Mouse (Mus musculus) regulatory T cell (primary cell): ENCODE measurements around the gene Dennd5a.

ENCODE experiments used
- in situ Hi-C: fragments of 300-600 bp; cut with MboI, MseI; formaldehyde crosslinking; loops from one replicate; pipeline ENCODE4 v1.15.1; 2025; ENCODE audit warnings: high pct_unique_total_duplicates

Dennd5a gene

DNA sequence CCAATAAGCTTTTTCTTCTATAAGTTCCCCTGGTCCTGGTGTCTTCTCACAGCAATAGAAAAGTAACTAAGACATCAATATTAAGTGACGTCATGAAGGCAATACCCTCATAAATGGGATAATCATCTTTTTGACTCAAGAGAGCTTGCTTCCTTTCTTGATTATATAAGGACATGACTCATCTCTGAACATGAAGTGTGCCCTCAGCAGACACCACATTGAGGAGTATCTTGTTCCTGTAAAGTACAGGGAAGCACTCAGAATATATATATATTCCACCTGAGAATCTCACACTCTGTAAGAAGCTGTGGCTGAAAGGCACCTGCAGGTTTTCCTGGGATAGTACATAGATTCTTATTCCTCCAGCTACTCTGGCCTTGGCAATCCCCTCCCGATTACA, 77.7 kb downstream of the Dennd5a start:
- in situ Hi-C loops = no loop called here

DNA sequence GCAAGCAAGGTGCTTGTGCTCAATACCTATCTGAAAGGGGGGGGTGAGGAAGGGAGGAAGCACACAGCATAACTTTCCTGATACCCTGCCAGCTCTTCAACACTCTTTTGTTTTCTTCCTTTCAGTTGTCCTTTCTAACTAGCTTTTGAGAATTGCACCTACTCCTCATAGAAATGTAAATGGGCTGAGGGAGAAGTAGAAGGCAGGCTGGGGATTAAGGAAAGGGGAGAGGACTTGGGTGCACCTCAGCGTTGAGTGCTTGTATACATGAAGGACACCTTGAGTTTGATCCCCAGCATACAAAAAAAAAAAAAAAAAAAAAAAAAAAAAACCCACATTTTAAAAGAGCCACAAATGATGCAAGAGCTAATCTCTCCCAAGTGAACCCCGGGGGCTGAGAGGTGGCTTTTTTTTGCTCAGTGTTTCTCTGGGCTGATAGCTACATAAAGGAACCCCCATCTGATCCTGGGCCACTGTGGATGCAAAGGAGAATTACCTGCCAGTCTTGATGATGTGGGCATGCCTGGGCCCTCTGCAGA, 78.6 kb downstream of the Dennd5a start:
- in situ Hi-C loops = no loop called here

DNA sequence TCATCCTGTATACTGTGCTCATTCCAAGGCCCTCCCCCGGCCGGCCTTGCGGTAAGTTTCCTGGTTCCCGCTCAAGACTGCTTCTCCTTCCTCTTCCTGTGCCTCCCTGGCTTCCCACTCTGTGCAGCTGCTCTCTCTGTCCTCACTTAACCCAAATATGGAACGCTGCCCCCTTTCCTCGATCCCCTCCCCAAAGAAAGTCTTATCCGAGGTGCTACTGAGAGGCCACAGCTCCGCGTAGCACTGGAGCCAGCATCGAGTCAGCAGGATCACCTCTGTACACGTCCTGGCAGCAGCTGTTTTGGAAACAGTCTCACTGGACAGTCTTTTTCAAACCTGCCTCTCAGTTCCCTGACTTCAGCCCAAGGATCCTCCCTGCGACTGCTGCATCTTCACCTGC, 81.1 kb downstream of the Dennd5a start:
- in situ Hi-C loops = no loop called here

DNA sequence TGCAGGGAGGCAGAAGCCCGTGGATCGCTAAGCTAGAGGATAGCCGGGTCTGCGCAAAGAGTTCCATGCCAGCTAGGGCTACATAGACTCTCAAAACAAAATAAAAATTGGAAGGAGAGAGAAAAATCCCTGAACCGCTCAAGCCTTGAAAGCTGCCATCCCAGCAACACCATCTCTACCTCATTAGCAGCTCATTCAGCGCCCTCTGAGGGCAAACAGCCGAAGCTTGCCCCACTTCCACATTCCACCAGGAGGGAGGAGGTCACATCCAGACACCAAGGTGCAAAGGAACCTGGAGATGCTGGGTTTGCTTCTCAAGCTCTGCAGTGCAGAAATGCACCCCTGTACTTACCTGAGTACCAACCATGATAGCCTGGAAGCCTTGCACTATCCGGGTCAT, 84.2 kb downstream of the Dennd5a start:
- in situ Hi-C loops = no loop called here

DNA sequence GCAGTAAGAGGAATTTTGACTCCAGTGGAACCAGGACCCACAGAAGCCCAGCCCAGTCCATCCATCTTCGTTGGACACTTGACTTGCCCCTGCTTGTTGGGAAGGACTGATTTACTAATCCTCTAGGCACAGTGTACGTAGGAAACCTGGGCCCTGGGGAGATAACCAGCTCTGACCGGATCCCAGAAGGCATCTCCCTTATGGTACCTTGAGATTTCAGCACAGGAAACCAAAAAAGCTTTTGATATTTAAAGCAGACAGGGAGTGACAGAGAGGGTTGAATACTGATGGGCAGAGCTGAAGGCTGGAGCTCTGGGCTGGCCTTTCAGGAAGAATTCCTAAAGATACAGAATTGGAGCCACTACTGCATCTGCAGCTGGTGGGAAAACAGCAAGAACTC, 84.7 kb downstream of the Dennd5a start:
- in situ Hi-C loops = no loop called here

DNA sequence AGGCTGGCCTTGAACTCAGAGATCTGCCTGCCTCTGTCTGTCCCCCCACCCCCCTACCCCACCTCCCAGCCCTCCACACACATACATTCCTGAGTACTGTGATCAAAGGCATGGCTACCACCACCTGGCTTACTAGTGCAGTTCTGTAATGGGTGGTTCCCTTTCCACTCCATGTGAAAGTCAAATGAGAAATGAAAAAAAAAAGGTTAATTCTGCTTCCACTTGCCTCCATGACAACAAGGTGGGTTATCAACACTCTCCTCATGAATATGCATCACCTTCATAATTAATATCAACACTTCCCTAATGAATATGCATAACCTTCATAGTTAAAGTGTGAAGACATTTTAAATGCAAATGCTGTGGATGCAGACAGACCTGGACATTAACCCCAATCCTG, 85.2 kb downstream of the Dennd5a start:
- in situ Hi-C loops = no loop called here

DNA sequence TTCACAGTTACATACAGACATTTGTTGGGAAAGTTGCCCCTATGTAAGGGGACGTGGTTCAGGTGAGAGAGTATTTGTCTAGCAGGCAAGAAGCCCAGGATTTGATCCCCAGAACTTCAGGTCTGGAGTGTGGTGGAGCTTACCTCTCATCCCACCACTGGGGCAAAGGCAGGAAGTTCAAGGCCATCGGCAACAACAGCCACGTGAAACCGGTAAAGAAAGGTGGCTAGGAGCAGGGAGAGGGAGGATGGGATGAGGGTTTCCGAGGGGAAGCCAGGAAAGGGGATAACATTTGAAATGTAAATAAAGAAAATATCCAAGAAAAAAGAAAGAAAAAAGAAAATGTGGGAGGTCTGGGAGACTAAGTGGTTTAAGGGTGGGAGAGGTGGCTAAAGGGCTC, 87.1 kb downstream of the Dennd5a start:
- in situ Hi-C loops = no loop called here

DNA sequence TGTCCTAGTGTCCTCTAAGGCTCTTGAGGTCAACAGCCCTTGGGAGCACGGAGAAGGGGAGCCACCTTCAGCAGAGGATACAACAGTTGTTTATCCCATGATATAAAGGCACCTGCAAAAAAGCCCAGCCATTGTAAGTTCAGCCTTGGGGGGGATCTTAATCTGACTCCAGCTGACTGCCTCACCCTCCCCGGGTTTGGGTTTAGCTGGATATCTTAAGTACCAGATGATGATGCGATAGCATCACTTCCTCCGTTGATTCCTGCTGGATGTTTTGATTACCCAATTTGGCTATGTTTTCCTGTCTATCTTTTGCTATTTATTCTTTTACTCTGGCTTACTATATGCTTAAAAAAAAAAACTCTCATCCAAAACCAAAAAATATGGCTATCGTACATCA, 89.0 kb downstream of the Dennd5a start:
- in situ Hi-C loops = no loop called here

DNA sequence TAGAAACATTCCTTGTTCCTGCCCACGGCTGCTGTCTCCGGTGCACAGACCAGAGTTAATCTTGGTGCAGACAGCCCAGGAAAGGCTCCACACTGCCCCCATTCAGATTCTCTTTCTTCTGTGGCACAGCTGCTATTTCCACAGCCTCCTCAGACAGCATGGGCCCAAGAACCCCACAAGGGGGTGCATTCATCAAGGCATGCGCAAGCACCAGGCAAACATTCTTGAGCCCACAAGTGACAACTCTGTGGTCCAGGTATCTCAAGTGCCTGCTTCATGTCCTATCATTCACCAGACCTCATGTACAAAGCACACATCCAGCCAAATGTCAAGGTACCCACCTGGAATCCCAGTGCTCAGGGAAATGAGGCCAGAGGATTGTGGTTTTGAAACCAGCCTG, 91.8 kb downstream of the Dennd5a start:
- in situ Hi-C loops = no loop called here

DNA sequence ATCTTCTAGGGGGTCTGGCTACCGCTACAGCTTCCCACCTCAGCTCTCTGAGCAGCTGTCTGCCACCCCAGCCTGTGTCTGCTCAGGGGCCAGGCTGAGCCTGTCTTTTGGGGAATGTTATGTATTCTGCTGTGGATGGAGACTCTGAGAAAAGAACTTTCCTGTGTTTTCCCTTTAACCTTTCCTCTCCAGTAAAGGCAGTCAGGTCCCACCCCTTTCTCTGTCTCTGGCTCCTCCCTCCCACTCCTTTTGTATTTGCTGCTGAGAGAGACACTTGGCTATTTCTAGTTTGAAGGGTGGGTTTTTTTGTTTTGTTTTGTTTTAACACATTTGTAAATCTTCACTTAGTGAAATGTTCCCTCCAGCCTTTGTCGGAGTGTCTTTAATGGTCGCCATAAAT, 93.6 kb downstream of the Dennd5a start:
- in situ Hi-C loops = no loop called here

DNA sequence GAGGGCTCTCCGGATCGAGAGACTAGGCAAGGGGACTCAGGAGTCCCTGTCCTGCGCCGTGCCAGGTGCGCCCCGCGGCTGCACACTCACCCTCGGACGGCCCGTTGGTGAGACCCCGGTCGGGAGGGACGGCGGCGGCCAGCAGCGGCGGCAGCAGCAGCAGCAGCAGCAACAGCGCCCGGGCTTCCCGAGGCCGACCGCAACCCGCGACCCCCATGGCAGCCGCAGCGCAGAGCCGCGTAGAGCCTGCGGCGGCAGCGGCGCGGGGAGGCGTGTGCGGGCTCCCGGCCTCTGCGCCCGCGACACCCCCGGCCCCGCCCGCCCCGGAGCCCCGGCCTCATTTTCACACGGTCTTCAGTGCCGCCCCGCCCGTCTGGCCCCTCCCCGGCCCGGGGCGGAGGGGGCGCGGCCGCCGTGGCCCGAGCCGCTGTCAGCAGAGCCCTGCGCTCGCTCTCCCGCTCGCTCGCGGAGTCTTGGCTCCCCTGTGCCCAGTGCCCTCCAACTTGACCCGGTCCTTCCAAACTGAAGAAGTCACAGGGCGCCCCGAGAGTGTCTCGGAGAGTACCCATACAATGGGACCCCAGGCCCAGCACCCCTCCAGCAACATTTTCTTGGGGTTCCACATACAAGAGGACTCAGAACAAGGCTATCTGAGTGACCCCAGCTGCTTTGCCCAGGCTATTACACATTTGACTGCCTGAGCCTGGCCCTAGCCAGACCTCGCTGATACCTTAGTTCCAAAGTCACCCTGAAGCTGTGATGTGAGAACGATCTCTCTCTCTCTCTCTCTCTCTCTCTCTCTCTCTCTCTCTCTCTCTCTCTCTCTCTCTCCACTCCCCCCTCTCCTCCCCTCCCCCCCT, 94.7 kb downstream of the Dennd5a start, which contains the start of gene Scube2:
Gene Scube2 (minus strand): TSS at position 310 of the 860 bp plus-strand sequence.
- in situ Hi-C loops = no loop called here

DNA sequence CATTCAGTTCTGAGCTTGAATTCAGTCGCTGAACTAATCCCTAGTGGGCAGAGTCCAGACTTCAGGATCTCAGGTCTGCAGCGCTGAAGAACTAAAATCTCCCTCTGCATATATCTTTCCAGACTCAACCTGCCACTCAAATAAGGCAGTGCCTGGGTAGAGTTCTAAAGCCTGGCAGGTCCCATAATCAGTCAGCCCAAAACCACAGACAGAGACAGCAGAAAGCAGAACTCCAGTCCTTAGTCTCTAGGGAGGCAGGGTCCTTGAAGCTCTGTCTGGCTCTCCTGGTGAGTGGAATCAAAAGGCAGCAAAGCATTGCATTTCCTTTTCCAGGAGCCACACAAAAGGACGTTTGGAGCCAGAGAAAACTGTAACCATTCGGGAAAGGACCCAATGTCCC, 96.7 kb downstream of the Dennd5a start:
- in situ Hi-C loops = no loop called here

DNA sequence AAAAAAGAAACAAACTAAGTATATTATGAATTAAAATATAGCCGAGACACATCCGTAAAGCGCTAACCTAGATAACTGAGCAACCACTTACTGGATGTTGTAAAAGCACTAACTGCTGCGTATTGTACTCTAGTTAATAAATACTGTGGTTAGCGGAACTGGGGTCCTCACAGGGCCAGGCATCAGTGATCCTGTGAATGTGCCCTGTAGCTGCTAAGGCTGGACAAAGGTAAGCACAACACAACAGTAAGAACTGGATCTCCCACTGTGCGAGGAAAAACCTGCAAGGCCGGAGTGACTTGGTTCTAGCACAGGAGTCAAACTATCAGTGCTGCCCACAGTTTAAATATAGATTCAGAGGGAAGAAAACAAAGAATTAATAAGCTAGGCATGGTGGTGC, 100.1 kb downstream of the Dennd5a start:
- in situ Hi-C loops = no loop called here

DNA sequence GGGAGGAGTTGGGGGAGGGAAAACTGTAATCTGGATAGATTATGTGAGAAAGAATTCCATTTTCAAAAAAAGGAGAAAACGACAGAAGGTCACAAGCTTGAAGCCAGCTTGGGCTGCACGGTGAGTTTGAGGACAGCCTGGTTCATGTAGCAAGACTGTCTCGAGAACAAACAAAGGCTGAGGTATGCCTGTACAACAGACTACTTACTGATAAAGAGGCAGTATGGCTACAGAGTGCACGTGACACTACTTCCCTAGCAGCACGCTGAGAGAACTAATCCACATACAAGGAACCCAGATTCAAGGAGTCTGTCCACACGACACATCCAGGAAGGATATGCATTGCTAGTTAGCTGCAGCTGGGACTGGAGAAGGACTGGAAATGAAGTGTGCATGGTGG, 100.9 kb downstream of the Dennd5a start:
- in situ Hi-C loops = no loop called here

DNA sequence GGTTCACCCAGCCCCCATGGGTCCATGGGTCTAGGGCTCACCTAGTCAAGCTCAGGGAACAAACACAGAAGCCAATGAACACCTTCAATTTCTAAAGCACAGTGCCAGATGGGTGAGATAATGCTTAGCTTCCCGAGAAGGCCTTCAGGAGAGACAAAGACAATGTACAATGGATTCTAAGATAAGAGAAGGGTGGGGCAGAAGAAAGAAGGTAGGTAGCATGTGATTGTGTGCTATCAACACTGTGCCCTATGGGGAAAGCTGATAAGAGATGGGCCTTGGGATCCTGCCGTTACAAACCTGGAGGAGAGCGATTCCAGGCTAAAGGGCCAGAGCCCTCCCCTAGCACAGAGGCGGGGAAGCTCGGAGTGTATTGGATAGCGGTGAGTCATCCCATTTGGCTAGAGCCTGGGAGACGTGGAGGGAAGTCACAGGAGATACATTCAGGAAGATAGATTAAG, 107.5 kb downstream of the Dennd5a start:
- in situ Hi-C loops = no loop called here

DNA sequence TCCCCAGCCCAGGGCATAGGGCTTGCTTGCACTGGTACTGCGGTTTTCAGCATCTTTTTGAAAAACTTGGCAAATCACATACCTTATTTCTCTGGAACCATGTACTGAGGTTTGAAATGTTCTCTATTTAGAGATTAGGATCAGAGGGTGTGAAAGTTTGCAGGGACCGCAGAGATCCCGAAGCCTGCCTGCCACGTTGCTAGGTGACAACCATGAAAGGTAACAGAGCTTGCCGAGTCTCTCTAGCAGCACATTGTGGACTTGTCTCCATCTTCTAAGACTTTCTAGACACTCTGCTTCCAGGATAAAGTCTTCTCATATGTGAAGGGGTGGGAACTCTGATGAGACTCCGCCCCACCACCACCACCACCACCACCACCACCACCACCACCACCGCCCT, 108.3 kb downstream of the Dennd5a start:
- in situ Hi-C loops = no loop called here

DNA sequence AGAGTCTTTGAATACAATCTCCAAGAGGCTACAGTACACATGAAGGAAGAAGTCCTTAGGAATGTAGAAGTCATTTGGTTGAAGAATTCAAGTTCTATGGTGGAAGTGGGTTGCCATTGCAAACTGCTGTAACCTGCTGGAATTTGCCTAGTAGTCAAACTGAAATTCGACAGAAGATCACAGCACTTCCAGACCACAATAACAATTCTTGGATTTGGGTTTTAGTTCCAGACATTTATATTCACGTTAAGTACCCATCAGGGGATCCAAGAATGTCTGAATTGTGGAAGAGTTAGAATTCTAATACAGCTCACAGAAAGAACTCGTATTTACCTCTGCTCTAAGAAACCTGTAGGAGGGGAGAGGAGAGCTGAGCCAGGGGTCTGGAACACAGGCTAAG, 109.7 kb downstream of the Dennd5a start:
- in situ Hi-C loops = no loop called here

DNA sequence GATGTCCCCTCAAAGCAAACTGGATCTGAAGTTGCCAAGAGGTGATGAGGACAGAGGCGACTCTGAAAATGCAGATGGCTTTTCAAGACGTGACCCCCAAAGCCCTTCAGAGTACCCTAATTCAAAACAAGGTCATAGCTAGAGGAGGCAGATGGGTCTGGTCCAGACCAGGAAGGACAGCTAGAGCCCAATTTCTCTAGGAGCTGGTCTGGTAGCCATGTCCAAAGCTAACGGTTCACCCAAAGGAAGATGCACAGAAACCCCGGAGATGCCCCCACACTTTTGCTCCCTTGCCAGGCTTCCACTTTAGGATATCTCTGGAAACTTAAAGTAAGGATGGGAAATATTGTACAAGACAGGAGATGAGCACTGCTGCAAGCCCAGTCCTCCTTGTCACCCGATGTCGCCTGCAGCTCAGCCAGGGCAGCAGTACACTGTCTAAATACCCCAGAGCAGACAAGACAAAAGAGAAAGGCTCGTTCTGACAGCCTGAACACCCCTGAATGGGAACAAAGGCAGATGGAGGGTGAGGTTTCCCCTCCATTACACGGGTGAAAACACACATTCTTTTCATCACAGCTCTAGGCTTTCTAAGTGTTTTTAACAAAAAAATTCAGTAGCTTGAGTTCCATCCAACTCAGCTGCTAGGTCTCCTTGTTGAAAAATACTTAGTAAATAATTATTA, 110.4 kb downstream of the Dennd5a start:
- in situ Hi-C loops = no loop called here

DNA sequence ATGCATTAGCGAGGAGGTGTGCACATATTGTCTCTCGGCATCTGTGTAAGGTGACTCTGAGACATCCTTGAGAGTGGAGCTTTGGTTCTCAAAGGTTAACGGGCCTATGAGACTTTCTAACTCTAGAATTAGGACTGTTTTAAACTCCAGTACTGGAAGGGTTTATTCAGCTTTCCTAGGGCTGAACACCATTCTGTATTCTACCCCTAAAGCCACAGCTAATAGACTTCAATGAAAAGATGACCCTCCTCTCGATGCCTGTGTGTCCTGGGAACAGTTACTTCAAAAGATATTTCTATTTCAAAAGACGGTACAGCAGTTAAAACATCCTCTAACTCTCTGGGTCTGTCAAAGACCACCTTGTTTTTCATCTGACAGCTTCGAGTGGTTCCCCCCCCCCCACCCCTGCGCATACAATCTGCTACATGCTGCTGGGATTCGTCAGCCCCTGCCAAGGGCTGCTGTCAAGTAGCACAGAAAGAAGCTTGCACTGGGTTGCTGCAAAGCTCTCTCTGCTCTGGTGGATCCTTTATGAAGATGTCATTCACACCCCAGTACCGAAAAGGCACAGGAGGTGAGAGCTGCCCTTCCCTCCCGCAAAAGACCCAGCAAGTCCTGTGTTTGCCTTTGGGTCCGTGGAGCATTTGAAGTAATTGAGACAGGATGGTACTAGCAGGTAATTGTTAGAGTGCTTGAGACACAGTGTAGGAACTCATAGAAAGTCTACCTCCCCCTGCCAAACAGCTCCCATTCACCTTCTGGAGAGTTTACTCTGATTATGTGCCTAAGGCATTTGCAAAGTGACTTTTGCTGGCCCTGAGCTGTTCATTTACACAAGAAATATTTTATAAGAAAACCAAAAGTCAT, 111.2 kb downstream of the Dennd5a start:
- in situ Hi-C loops = no loop called here

DNA sequence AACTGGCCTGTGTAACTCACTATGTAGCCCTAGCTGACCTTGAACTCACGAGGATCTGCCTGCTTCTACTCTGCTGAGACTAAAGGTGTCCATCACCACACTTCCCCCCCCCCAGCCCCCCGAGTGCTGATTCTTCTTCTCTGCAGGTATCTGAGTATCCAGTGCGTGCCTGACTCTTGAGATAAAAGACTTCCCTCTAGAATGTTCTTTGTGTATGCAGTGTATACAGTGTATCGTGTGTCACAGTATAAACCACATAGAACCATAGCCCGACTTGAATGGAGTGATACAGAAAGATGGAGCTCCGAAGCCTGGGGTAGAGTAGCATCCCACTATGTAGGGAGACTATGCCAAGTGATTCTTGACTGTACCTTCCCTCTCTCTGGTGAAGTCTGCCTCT, 116.2 kb downstream of the Dennd5a start:
- in situ Hi-C loops = no loop called here
